Mouse (Mus musculus) embryonic facial prominence, embryonic 11.5 days (tissue): Measurements from ENCODE around the gene Nrtn. TPM values are rescaled to one million over a fixed set of nuclear protein-coding genes. Genes with fewer than 3 reads are reported as not detected.

ENCODE experiments used
- ATAC-seq: fragments of 200-750 bp; cut with Nextera tagmentation; replicated peaks from 2 replicates; pipeline ENCODE4 v1.8.0; 2017; ENCODE audit warnings: low read depth; ENCODE audit not compliant: insufficient number of reproducible peaks, low FRiP score, low TSS enrichment
- DNase-seq: peaks from one replicate; pipeline ENCODE4 v3.0.0-alpha.2; 2015; ENCODE audit warnings: low spot score
- H3K27ac ChIP-seq: fragments of 300-500 bp; sonication (generic); replicated peaks from 2 replicates; pipeline ENCODE4 v1.5.1; 2014; ENCODE audit warnings: mild to moderate bottlenecking, low read depth, low read length, control low read depth
- H3K27me3 ChIP-seq: fragments of 300-500 bp; sonication (generic); 2 replicates; pipeline ENCODE4 v1.6.1; 2014; ENCODE audit warnings: mild to moderate bottlenecking, low read length, moderate library complexity, mixed read lengths; ENCODE audit not compliant: control insufficient read depth, insufficient read depth
- H3K36me3 ChIP-seq: fragments of 300-500 bp; sonication (generic); replicated peaks from 2 replicates; pipeline ENCODE4 v1.6.1; 2014; ENCODE audit warnings: low read depth, mild to moderate bottlenecking, low read length, moderate library complexity, mixed read lengths; ENCODE audit not compliant: control insufficient read depth, insufficient read depth
- H3K4me1 ChIP-seq: fragments of 300-500 bp; sonication (generic); 2 replicates; pipeline ENCODE4 v1.6.1; 2014; ENCODE audit warnings: low read length, mixed read lengths; ENCODE audit not compliant: control insufficient read depth, insufficient read depth
- H3K4me2 ChIP-seq: fragments of 300-500 bp; sonication (generic); 2 replicates; pipeline ENCODE4 v1.6.1; 2014; ENCODE audit warnings: low read depth, mild to moderate bottlenecking, control low read depth, low read length, moderate library complexity
- H3K4me3 ChIP-seq: fragments of 300-500 bp; sonication (generic); 2 replicates; pipeline ENCODE4 v1.5.1; 2014; ENCODE audit warnings: low read depth, low read length, control low read depth
- H3K9ac ChIP-seq: fragments of 300-500 bp; sonication (generic); replicated peaks from 2 replicates; pipeline ENCODE4 v1.6.1; 2014; ENCODE audit warnings: mild to moderate bottlenecking, control low read depth, low read length
- H3K9me3 ChIP-seq: fragments of 300-500 bp; sonication (generic); replicated peaks from 2 replicates; pipeline ENCODE4 v1.6.1; 2016; ENCODE audit warnings: mild to moderate bottlenecking, low read length, inconsistent platforms, mixed read lengths; ENCODE audit not compliant: control insufficient read depth
- WGBS: fragments of 180-500 bp; shearing (Covaris S2); extraction: QIAGEN DNeasy Blood & Tissue Kit; methylation state at CpG from one replicate; pipeline ENCODE4 v1.1.7; 2014; 5-methylcytosine and 5-hydroxymethylcytosine counted together
- polyA plus RNA-seq: library from polyadenylated mRNA; unstranded; fragments of >200 nt; fragmentation: Nextera tagmentation; extraction: Ambion mirVana; gene quantifications from 2 replicates; pipeline ENCODE4 v1.2.1, GENCODE M21; 2014

The Nrtn gene
- polyA plus RNA-seq, 1 experiment from 2014 or later = 6.7 TPM

DNA sequence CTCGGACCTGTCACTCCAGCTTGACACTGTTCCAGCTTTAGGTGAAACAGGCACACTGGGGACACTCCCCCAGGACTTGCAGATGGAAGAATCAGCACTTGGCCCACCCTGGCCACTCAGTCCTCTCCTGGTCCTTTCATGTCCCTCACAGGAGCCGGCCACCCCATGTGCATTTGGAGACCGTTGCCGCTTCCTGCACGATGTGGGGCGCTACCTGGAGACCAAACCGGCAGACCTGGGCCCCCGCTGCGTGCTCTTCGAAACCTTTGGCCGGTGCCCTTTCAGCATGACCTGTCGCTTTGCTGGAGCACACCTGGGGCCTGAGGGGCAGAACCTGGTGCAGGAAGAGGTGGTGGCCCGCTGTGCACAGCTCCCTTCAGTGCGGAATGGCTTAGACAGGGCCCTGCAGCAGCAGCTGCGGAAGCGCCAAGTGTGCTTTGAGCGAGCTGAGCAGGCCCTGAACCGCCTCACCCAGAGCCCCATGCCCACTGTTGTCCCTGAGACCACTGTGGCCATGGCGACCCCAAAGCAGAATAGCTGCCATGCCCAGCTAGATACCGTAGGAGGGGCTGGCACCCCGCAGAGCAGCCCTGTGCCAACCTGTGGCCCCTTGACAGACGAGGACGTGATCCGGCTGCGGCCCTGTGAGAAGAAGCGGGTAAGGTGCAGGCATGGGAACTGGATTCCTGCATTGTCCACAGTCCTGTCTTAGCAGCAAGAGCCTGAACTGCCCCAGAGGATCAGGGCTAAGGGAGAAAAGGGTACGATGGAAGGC is 9.5 kb upstream of the Nrtn start:
- H3K27me3 ChIP-seq = no peaks in the 10 kb centered on the region
- H3K27ac ChIP-seq = no peak overlapping the region
- H3K9me3 ChIP-seq = no peaks in the 10 kb centered on the region
- no peak overlapping the region for H3K9ac ChIP-seq
- peaks cover 3% of the 10 kb centered on the region; the same call in 1 of the 2 replicates for H3K4me1 ChIP-seq
- no peak overlapping the region for H3K4me2 ChIP-seq
- no peaks in the 10 kb centered on the region; the same call in 1 of the 2 replicates for H3K36me3 ChIP-seq
- H3K4me3 ChIP-seq = no peak overlapping the region
- 86% methylated on average over 27 of the region's 27 CpGs for WGBS
- DNase-seq (no peak), ATAC-seq (no peak)

DNA sequence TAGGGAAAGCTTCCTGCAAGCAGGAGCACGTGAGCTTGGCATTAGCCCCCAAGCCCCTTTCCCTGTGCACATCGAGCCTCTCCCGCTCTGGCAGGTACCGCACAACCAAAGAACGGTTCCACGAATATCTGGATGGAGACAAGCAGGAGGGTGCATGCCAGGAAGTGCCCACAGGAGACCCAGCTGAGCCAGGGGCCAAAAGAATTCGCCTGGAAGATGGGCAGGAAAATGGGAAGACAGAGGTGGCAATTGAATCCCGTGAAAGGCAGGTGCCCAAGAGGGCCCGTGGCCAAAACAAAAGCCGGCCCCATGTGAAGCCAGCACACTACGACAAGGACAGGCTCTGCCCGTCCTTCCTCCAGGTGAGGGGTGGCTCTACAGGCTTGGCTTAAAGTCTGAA is 8.1 kb upstream of the Nrtn start:
- Histone ChIP-seq H3K4me3 (peak overlapping the region; percentile 81), H3K36me3 (no peaks in the 10 kb centered on the region; the same call in 1 of the 2 replicates), H3K27ac (no peak overlapping the region), H3K9ac (peak overlapping the region; percentile 76; the same call in 1 of the 2 replicates), H3K4me1 (peaks cover 3% of the 10 kb centered on the region; the same call in 1 of the 2 replicates), H3K27me3 (no peaks in the 10 kb centered on the region), H3K4me2 (peak overlapping the region; percentile 43), H3K9me3 (no peaks in the 10 kb centered on the region)
- 59% methylated on average over 12 of the region's 12 CpGs for WGBS
- DNase-seq = no peak
- ATAC-seq = peak; percentile 11; the same call in 1 of the 2 replicates

DNA sequence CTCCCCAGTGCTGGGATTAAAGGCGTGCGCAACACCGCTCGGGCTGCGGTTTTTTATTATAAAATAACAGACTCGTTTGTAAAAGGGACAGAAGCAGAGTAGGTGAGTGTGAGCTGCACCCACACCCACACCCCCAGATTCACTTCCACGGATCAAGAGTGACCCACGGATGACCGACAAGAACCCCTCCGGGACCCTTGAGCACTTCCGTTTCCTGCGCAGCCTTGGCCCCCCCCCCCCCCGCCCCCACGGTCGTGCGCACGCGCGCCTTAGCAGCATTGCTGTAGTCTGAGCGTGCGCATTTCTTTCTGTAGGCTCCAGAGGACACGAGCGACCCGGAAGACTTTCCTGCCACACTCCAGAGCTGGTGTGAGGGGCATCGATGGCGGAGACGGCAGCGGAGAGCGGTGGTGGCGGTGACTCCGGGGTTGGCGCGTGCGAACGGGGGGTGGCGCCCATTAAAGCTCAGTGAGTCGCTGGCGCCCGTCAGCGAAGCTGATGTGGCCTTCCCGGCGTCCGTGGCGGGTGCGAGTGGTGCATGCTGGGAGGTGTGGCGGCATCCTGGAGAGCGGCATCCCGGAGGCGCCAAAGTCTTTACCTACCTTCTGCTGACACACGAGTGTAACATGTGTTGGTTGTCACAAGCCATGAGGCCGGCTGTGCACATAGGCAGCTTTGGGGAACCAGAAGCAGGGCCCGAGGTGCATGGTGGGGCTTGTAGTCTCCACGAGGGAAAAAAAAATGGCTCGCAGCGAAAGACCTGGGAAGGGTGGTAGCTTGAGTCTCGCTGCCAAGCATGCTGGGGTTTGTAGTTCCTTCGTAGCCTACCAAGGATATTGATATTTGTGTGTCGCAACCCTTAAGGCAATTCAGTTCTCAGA is 7.4 kb upstream of the Nrtn start, which contains the start of gene Dus3l:
Gene Dus3l, plus strand, starts transcription at position 284 of the 881 bp plus-strand sequence.
- Histone ChIP-seq H3K9ac (peak within 1 kb of the TSS; percentile 76), H3K27me3 (no peaks in the 10 kb centered on the region), H3K4me1 (peaks cover 3% of the 10 kb centered on the region; the same call in 1 of the 2 replicates), H3K27ac (peak within 1 kb of the TSS; percentile 87), H3K36me3 (no peaks in the 10 kb centered on the region; the same call in 1 of the 2 replicates), H3K9me3 (no peaks in the 10 kb centered on the region), H3K4me3 (peak within 1 kb of the TSS; percentile 81), H3K4me2 (peak within 1 kb of the TSS; percentile 43)
- peak; percentile 91 for DNase-seq
- WGBS = 2% methylated on average over 58 of the region's 58 CpGs
- peak; percentile 70 for ATAC-seq

DNA sequence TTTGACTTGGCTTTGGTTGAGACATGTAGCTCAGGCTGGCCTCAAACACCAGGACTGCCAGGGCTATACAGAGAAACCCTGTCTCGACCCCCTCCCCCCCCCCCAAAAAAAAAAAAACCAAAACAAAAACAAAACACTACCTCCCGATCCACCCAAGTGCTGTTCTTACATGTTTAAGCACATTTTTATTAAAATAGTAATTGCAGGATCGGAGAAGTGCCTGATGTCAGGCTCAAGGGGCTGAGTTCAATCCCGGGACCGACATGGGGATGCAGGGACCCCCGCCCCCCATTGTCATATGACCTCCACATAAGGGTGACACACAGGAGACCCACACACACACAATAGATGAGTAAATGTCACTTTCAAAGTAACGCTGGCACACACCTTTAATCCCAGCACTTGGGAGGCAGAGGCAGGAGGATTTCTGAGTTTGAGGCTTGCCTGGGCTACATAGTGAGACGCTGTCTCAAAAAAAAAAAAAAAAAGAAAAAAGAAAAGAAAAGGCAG is 6.5 kb upstream of the Nrtn start:
- Histone ChIP-seq H3K27me3 (no peaks in the 10 kb centered on the region), H3K4me1 (peaks cover 3% of the 10 kb centered on the region; the same call in 1 of the 2 replicates), H3K36me3 (no peaks in the 10 kb centered on the region), H3K4me3 (no peak overlapping the region; the same call in 1 of the 2 replicates), H3K27ac (no peak overlapping the region), H3K9me3 (no peaks in the 10 kb centered on the region), H3K9ac (no peak overlapping the region), H3K4me2 (no peak overlapping the region)
- 69% methylated on average over 8 of the region's 8 CpGs for WGBS
- DNase-seq (no peak), ATAC-seq (no peak)

DNA sequence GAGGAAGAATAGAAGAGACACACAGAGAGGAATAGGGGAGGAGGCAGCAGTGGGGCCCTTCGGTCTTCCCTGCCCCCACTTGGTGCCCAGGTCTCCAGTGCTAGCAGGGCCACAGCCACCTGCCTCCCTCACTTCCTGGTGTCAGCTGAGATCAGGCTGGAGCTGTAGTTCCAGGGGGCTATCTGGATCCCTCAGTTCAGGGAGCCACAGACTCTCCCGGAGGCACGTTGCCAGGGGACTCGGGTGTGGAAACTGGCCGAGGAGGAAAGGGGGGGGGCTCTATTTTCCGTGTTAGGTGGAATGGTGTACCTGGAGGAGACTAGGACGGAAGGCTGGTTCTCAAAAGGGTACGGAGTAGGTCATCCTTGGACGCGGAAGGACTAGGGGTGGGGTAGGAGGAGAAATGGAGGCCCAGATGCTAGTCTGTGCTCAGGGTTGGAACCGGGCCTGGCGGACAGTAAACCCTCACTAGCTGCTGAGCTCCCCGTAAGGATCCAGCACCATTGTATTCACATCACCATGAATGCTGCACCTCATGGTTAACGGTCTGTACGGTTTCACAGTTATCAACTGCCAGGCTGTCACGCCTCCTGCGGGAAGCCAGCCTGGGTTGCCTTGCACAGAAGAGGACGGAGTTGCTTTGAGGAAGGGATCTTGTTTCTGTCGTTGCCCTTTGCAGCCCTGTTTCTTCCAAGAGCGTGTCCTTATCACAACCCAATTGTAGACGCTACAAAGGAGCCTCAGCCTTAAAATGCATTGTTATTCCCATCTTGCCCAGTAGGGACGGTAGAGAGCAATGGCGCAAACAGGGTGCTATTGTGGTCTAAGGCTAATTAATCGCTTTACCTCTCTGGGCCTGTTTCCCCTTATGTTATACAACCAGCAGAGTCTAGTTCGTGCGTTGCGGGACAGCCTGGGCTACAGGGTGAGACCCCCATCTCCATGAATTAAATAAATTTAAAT is 5.7 kb upstream of the Nrtn start:
- no peak overlapping the region for H3K27ac ChIP-seq
- ATAC-seq (no peak), DNase-seq (peak; percentile 73)
- no peaks in the 10 kb centered on the region for H3K9me3 ChIP-seq
- no peak overlapping the region; the same call in 1 of the 2 replicates for H3K4me2 ChIP-seq
- peaks cover 3% of the 10 kb centered on the region; the same call in 1 of the 2 replicates for H3K4me1 ChIP-seq
- no peak overlapping the region; the same call in 1 of the 2 replicates for H3K9ac ChIP-seq
- H3K4me3 ChIP-seq = no peak overlapping the region
- WGBS = 51% methylated on average over 27 of the region's 27 CpGs
- H3K27me3 ChIP-seq = no peaks in the 10 kb centered on the region
- no peaks in the 10 kb centered on the region for H3K36me3 ChIP-seq

DNA sequence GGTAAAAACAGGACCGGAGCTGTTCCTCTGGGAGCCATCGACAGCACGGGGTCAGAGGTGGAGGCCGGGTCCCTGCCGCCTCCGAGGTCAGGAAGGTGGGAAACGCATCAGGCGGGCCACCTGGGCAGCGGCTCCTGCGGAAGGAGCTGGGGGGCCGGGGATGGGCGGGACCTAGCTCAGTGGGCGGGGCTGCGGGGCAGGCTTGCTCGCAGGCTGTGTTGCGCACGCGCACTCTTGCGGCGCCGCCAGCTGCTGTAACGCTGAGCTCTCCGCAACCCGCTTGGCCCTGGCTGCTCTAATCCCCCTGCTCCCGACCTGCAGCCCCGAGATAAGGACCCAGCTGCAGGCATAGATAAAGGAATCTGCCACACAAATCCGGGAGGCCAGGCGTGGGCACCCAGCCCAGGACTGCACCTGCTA is 4.7 kb upstream of the Nrtn start:
- under 1% methylated on average over 27 of the region's 28 CpGs for WGBS
- Histone ChIP-seq H3K4me3 (peak overlapping the region; percentile 37), H3K9me3 (no peaks in the 10 kb centered on the region), H3K36me3 (no peaks in the 10 kb centered on the region), H3K9ac (peak overlapping the region; percentile 60), H3K4me1 (peaks cover 6% of the 10 kb centered on the region), H3K4me2 (peak overlapping the region; percentile 79), H3K27ac (peak overlapping the region; percentile 59; the same call in 1 of the 2 replicates), H3K27me3 (peaks cover 6% of the 10 kb centered on the region)
- DNase-seq = peak; percentile 94
- ATAC-seq = peak; percentile 11; the same call in 1 of the 2 replicates

DNA sequence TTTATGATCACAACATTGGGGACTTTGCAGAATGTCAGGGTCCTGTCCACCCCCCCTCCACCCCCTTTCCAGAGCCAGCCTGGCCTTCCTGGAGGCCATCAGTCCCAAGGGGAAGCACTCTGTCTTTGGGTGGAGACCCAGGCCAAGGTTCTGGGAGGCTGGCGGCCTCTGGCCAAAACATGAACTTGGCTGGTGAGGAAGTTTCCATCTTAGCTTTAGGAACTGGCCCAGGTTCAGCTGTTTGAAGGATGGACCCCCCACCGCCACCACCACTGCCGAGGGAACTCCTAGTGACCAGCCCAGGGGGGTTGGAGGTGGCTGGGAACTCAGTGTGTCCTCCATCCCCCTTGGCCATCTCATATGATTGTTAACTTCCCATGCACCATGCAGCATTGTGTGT is 3.7 kb upstream of the Nrtn start:
- Histone ChIP-seq H3K27ac (no peak overlapping the region), H3K9me3 (no peaks in the 10 kb centered on the region), H3K36me3 (no peaks in the 10 kb centered on the region), H3K27me3 (peaks cover 14% of the 10 kb centered on the region), H3K9ac (no peak overlapping the region), H3K4me3 (no peak overlapping the region), H3K4me2 (no peak overlapping the region), H3K4me1 (peaks cover 8% of the 10 kb centered on the region)
- DNase-seq = no peak
- 63% methylated on average over 3 of the region's 3 CpGs for WGBS
- ATAC-seq = no peak
